Mouse (Mus musculus) liver, embryonic 16.5 days (tissue): ENCODE results near the gene Sco2. TPM values are rescaled to one million over a fixed set of nuclear protein-coding genes. Genes with fewer than 3 reads are reported as not detected.

Source experiments
- ATAC-seq: fragments of 200-750 bp; cut with Nextera tagmentation; 2 replicates; pipeline ENCODE4 v1.8.0; 2017; ENCODE audit warnings: low read depth, mild to moderate bottlenecking, moderate number of reproducible peaks, moderate library complexity
- H3K27ac ChIP-seq: fragments of 300-500 bp; sonication (generic); 2 replicates; pipeline ENCODE4 v1.5.1; 2014; ENCODE audit warnings: mild to moderate bottlenecking, low read length
- H3K27me3 ChIP-seq: fragments of 300-500 bp; sonication (generic); 2 replicates; pipeline ENCODE4 v1.6.1; 2014; ENCODE audit warnings: low read depth, low read length, mixed read lengths; ENCODE audit not compliant: control insufficient read depth, insufficient read depth
- H3K36me3 ChIP-seq: fragments of 300-500 bp; sonication (generic); 2 replicates; pipeline ENCODE4 v1.6.1; 2014; ENCODE audit warnings: mild to moderate bottlenecking; ENCODE audit not compliant: control insufficient read depth, insufficient read depth
- H3K4me1 ChIP-seq: fragments of 300-500 bp; sonication (generic); 2 replicates; pipeline ENCODE4 v1.6.1; 2014; ENCODE audit warnings: low read depth, low read length, mixed read lengths; ENCODE audit not compliant: control insufficient read depth
- H3K4me2 ChIP-seq: fragments of 300-500 bp; sonication (generic); 2 replicates; pipeline ENCODE4 v1.6.1; 2014; ENCODE audit warnings: low read depth, low read length, mixed read lengths
- H3K4me3 ChIP-seq: fragments of 300-500 bp; sonication (generic); 2 replicates; pipeline ENCODE4 v1.5.1; 2014; ENCODE audit warnings: low read depth, mild to moderate bottlenecking, low read length
- H3K9ac ChIP-seq: fragments of 300-500 bp; sonication (generic); 2 replicates; pipeline ENCODE4 v1.6.1; 2014; ENCODE audit warnings: low read depth, low read length
- H3K9me3 ChIP-seq: fragments of 300-500 bp; sonication (generic); replicated peaks from 2 replicates; pipeline ENCODE4 v1.6.1; 2016; ENCODE audit warnings: low read length; ENCODE audit not compliant: control insufficient read depth
- WGBS: fragments of 180-500 bp; shearing (Covaris S2); extraction: QIAGEN DNeasy Blood & Tissue Kit; methylation state at CpG from one replicate; pipeline ENCODE4 v1.1.7; 2014; ENCODE audit not compliant: insufficient replicate concordance; 5-methylcytosine and 5-hydroxymethylcytosine counted together
- polyA plus RNA-seq: library from polyadenylated mRNA; unstranded; fragments of >200 nt; fragmentation: Nextera tagmentation; extraction: Ambion mirVana; gene quantifications from 2 replicates; pipeline ENCODE4 v1.2.1, GENCODE M21; 2015

The Sco2 gene
- polyA plus RNA-seq, 1 experiment from 2014 or later = 3.1 TPM

DNA sequence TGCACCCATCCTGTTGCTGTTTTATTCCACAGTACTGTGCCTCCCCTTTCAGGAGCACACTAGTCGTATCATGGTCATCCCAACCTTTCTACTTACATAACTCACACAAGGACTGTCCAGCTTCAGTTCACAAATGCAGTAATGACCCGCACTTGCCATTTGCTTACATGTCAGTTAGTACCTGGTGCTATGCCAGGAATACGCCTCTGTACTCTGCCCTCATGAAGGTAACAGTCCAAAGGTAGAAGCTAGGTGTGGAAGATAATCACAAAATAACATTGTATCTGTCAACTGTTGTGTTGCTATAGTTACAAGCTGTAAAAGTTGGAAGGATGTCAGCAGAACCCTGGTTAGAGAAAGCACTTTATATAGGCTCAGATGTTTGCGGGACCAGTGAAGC lies 23.2 kb upstream of the Sco2 start:
- ATAC-seq = peak; percentile 84
- 60% methylated on average over 4 of the region's 4 CpGs for WGBS
- no peak overlapping the region for H3K4me2 ChIP-seq
- H3K36me3 ChIP-seq = no peaks in the 10 kb centered on the region
- H3K4me1 ChIP-seq = no peaks in the 10 kb centered on the region; the same call in 1 of the 2 replicates
- no peak overlapping the region for H3K4me3 ChIP-seq
- no peak overlapping the region for H3K27ac ChIP-seq
- H3K9ac ChIP-seq = no peak overlapping the region
- no peaks in the 10 kb centered on the region for H3K27me3 ChIP-seq
- H3K9me3 ChIP-seq = no peaks in the 10 kb centered on the region

- Histone ChIP-seq H3K9ac (no peak overlapping the region), H3K36me3 (no peaks in the 10 kb centered on the region), H3K4me3 (no peak overlapping the region), H3K4me2 (no peak overlapping the region), H3K4me1 (no peaks in the 10 kb centered on the region), H3K27me3 (no peaks in the 10 kb centered on the region), H3K27ac (no peak overlapping the region), H3K9me3 (no peaks in the 10 kb centered on the region)
- 78% methylated on average over 10 of the region's 10 CpGs for WGBS
- no peak for ATAC-seq
These were observed 16.4 kb upstream of the Sco2 start for GRCm38 (mm10) chr15:89390081-89390480.

DNA sequence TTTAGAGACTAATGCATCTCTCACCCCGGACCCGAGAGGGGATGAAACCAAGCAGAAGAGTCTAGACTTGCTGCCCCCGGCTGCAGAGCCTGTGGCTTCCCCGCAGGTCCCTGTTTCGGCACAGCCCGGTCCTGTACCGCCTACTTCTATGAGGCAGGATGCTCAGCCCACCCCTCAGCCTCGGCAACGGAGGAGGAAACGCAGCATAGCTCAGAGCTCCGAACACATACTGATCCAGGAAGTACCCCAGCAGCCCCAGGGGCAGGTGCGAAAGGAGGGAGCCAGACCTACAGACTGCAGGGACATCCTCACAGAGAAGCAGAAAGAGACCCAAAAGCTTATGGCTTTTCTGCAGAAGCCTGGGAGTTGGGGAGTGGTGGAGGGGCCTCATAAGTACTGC lies 13.5 kb upstream of the Sco2 start:
- Histone ChIP-seq H3K4me1 (no peaks in the 10 kb centered on the region), H3K27me3 (no peaks in the 10 kb centered on the region), H3K27ac (no peak overlapping the region), H3K9me3 (no peaks in the 10 kb centered on the region), H3K36me3 (no peaks in the 10 kb centered on the region), H3K4me2 (no peak overlapping the region), H3K4me3 (no peak overlapping the region), H3K9ac (no peak overlapping the region)
- 35% methylated on average over 12 of the region's 12 CpGs for WGBS
- no peak for ATAC-seq

- Histone ChIP-seq H3K27ac (no peak within 1 kb of the TSS), H3K4me1 (peaks cover under 1% of the 10 kb centered on the region; the same call in 1 of the 2 replicates), H3K9ac (no peak within 1 kb of the TSS), H3K4me2 (no peak within 1 kb of the TSS), H3K9me3 (no peaks in the 10 kb centered on the region), H3K4me3 (no peak within 1 kb of the TSS), H3K36me3 (no peaks in the 10 kb centered on the region), H3K27me3 (peaks cover under 1% of the 10 kb centered on the region)
- no peak for ATAC-seq
- 74% methylated on average over 7 of the region's 7 CpGs for WGBS
These were observed 11.0 kb upstream of the Sco2 start, which contains the start of gene Klhdc7b for GRCm38 (mm10) chr15:89384617-89385016. TSS of gene Klhdc7b (plus strand) at chr15:89384917.

DNA sequence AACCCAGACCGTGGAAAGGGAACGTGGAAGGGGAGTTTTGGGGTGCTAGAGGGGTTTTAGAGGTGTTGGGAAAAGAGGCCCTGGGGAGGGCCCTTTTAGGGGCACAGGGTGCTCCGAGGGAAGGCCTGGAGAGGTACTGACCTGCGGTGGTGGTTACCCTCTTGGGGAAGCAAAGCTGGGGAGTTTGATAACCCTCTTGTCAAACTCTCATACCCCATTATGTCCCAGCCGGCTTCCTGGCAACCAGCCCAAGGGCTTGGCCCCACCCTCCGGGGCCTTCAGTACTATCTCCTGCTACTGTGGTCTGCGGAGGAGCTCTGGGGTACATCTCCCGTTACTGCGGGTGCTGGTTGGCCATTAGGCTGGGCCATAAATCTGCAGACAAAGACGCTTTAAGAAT lies 5.8 kb upstream of the Sco2 start:
- H3K27me3 ChIP-seq = peaks cover 34% of the 10 kb centered on the region

DNA sequence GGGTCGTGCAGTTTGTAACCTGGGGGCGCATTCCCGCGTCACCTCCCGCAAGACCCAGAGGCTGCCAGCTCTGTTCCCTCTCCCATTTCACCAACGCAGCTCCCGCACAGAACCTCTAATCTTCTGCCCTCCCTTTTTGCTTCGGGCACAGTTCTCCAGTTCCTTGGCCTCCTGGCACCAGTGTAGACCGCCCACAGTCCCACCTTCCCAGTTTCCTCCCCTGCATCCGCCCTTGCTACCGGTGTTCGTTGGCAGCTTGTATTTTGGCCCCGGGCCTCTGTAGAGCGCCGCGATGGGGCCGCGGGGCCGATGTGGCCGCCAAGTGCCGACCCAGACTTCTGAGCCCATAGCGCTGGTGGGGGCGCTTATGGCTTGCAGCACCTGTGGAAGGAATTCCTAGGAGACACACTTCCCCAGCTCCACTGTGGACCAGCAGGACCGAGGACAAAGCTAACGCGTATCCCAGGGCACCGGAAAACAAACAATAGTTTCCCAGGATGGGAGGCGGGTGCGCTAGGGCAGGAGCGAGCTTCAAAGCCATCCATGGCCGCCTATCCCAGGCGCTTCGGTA lies 5.3 kb upstream of the Sco2 start, which contains the start of gene Odf3b:
TSS of gene Odf3b (minus strand) at position 452 of the 571 bp plus-strand sequence.
- ATAC-seq = peak; percentile 16; the same call in 1 of the 2 replicates
- Histone ChIP-seq H3K4me3 (peak within 1 kb of the TSS; percentile 52), H3K9me3 (no peaks in the 10 kb centered on the region), H3K27me3 (peaks cover 34% of the 10 kb centered on the region), H3K9ac (peak within 1 kb of the TSS; percentile 45), H3K27ac (no peak within 1 kb of the TSS), H3K36me3 (no peaks in the 10 kb centered on the region), H3K4me1 (peaks cover 28% of the 10 kb centered on the region), H3K4me2 (peak within 1 kb of the TSS; percentile 71)
- under 1% methylated on average over 33 of the region's 33 CpGs for WGBS

More for the DNA sequence above, 5.8 kb upstream of the Sco2 start:
- H3K4me3 ChIP-seq = peak overlapping the region; percentile 52
- H3K36me3 ChIP-seq = no peaks in the 10 kb centered on the region
- H3K9ac ChIP-seq = 0 out of 2 replicates have a peak overlapping the region, but pooled peaks have one; percentile 11
- H3K4me2 ChIP-seq = peak overlapping the region; percentile 71
- ATAC-seq = peak; percentile 63
- peaks cover 23% of the 10 kb centered on the region for H3K4me1 ChIP-seq
- no peak overlapping the region for H3K27ac ChIP-seq
- 7% methylated on average over 10 of the region's 10 CpGs for WGBS
- no peaks in the 10 kb centered on the region for H3K9me3 ChIP-seq

- Histone ChIP-seq H3K9me3 (no peaks in the 10 kb centered on the region), H3K4me3 (peak overlapping the region; percentile 52), H3K4me2 (peak overlapping the region; percentile 71), H3K36me3 (no peaks in the 10 kb centered on the region), H3K27me3 (peaks cover 34% of the 10 kb centered on the region), H3K4me1 (peaks cover 29% of the 10 kb centered on the region), H3K9ac (peak overlapping the region; percentile 45; the same call in 1 of the 2 replicates), H3K27ac (no peak overlapping the region)
- 19% methylated on average over 46 of the region's 46 CpGs for WGBS
- ATAC-seq = no peak
These were observed 4.5 kb upstream of the Sco2 start for GRCm38 (mm10) chr15:89377938-89378828.

DNA sequence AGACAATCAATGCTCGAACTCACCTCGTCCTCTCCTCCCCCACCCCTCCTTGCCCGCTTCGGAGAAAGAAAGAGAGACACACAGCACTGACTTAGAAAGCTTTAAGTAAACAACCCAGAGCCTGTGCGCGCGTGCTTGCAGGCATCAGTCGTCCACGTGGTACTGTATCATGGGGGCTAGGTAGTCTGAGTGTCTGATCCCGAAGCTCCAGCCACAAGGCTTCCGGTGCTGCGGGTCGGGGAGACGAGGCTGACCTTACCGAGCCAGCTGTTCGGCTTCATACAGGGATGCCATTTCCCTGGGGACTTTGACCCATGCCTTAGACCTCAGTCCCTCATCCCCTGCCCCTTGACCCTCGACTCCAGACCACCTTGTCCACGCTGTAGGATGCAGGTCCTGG lies 3.7 kb upstream of the Sco2 start:
- Histone ChIP-seq H3K9ac (no peak overlapping the region), H3K4me3 (no peak overlapping the region), H3K4me2 (no peak overlapping the region), H3K9me3 (no peaks in the 10 kb centered on the region), H3K27ac (no peak overlapping the region), H3K27me3 (peaks cover 34% of the 10 kb centered on the region), H3K4me1 (peaks cover 34% of the 10 kb centered on the region), H3K36me3 (peaks cover 3% of the 10 kb centered on the region)
- no peak for ATAC-seq
- WGBS = 14% methylated on average over 18 of the region's 18 CpGs

DNA sequence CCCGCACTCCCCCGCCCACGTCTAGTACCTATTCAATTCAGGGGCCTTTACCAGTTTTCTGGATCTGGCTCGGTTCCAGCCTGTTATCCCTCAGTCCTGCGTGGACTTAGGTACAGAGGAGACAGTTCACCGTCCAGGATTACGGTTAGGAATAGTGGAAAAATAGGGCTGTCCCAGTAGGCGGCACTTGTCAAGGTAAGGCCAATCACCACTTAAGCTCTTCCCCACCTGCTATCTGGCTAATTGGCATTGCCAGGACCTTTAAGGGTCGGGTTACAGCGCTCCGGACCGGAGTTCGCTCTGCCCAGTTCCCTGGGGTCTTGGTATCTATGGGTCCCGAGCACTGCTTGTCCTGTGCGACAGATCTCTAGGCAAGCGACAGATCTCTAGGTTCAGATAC lies 3.3 kb upstream of the Sco2 start, which contains the start of gene Tymp:
TSS of gene Tymp (minus strand) at position 83 of the 400 bp plus-strand sequence.
- H3K27ac ChIP-seq = no peak within 1 kb of the TSS
- WGBS = 43% methylated on average over 16 of the region's 16 CpGs
- peaks cover 7% of the 10 kb centered on the region for H3K36me3 ChIP-seq
- H3K9me3 ChIP-seq = no peaks in the 10 kb centered on the region
- no peak within 1 kb of the TSS for H3K4me3 ChIP-seq
- H3K4me2 ChIP-seq = no peak within 1 kb of the TSS
- H3K27me3 ChIP-seq = peaks cover 34% of the 10 kb centered on the region
- ATAC-seq = no peak
- H3K4me1 ChIP-seq = peaks cover 34% of the 10 kb centered on the region
- H3K9ac ChIP-seq = no peak within 1 kb of the TSS
